Mouse (Mus musculus) erythroblast, embryonic 14.5 days (primary cell): Measurements from ENCODE around the gene Chrna9. TPM values are rescaled to one million over a fixed set of nuclear protein-coding genes. Genes with fewer than 3 reads are reported as not detected.

Experiments used
- H3K27me3 ChIP-seq: 2 replicates; pipeline ENCODE4 v1.6.1; 2012; ENCODE audit warnings: inconsistent platforms; ENCODE audit not compliant: control insufficient read depth
- H3K36me3 ChIP-seq: 2 replicates; pipeline ENCODE4 v1.6.1; 2012; ENCODE audit warnings: mild to moderate bottlenecking, inconsistent platforms; ENCODE audit not compliant: control insufficient read depth
- H3K4me1 ChIP-seq: 2 replicates; pipeline ENCODE4 v1.6.1; 2012; ENCODE audit warnings: inconsistent platforms; ENCODE audit not compliant: control insufficient read depth
- H3K4me3 ChIP-seq: replicated peaks from 2 replicates; pipeline ENCODE3; 2012; ENCODE audit warnings: moderate library complexity, mild to moderate bottlenecking, inconsistent platforms
- H3K9me3 ChIP-seq: 2 replicates; pipeline ENCODE4 v1.6.1; 2012; ENCODE audit warnings: low read length, inconsistent platforms, mixed read lengths; ENCODE audit not compliant: control insufficient read depth
- GATA1 ChIP-seq: IDR thresholded peaks from 2 replicates; pipeline ENCODE4 v1.6.1; 2012; ENCODE audit warnings: low read length, inconsistent platforms, mixed read lengths
- TAL1 ChIP-seq: IDR thresholded peaks from 3 replicates; pipeline ENCODE4 v1.6.1; 2012; ENCODE audit warnings: low read length, inconsistent platforms, mixed read lengths
- polyA plus RNA-seq: library from polyadenylated mRNA; stranded (reverse); fragments of >175 nt; gene quantifications from 2 replicates; pipeline ENCODE4 v1.2.3, GENCODE M21; 2012

The Chrna9 gene
- polyA plus RNA-seq, 1 experiment = not detected

DNA sequence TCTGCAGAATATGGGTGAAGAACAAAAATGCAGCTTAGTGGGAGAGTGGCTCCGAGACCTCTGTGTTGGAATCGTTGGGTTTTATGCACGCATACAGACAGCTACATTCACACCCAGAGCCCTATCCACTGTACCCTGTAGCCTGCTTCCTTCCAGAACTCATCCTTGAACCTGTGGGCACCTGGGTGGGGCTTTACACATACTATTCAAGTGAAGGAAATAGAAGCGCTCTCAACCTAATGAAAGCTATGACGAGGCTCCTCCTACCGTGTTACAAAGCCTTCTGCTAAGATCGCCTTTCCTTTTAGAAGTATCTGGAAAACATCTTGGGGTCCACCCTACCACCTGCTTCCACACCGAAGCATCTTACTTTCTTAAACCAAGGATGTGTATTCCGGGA, 21.6 kb upstream of the Chrna9 start:
- Histone ChIP-seq H3K4me1 (no peaks in the 10 kb centered on the region), H3K27me3 (no peaks in the 10 kb centered on the region), H3K36me3 (no peaks in the 10 kb centered on the region), H3K9me3 (no peaks in the 10 kb centered on the region), H3K4me3 (no peak overlapping the region)
- TF ChIP-seq TAL1 (no peak), GATA1 (no peak)

DNA sequence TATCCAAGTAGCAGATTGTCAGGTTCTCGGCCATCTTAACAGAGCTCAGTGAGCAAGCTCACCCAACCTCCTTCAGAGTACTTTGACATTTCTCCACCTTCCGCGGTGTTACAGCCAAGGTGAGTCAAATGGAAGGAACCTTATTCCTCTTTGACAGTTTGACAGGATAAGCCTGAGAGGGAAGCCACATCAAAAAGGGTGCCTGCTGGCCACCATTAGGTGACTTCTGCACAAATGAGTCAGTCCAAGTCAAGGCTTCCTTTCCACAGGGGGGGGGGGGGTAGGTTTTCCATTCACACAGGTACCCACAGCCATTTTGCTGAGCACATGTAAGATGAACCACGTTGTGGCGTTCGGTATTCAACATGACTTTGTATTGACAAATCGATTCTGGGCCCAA, 20.4 kb upstream of the Chrna9 start:
- Histone ChIP-seq H3K9me3 (no peaks in the 10 kb centered on the region), H3K27me3 (no peaks in the 10 kb centered on the region), H3K4me3 (no peak overlapping the region), H3K36me3 (no peaks in the 10 kb centered on the region), H3K4me1 (no peaks in the 10 kb centered on the region)
- TF ChIP-seq TAL1 (no peak), GATA1 (no peak)

DNA sequence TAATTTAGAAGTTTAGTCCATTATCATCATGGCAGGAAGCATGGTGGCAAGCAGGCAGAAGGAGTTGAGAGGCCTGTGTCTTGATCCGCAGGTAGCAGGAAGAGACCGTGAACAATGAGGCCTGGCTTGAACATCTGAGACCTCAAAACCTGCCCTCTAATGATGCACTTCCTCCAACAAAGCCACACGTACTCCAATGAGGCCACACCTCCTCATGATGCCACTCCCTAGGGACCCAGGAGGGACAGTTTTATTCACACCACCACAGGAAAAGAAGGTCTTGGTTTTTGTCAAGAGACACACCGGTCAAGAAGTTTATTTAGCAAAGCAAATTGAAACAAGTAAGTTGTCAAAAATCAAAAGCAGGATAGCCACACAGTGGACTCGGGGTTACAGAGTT, 17.8 kb upstream of the Chrna9 start:
- Histone ChIP-seq H3K36me3 (no peaks in the 10 kb centered on the region), H3K9me3 (no peaks in the 10 kb centered on the region), H3K4me3 (no peak overlapping the region), H3K4me1 (no peaks in the 10 kb centered on the region), H3K27me3 (no peaks in the 10 kb centered on the region)
- no peak for TF ChIP-seq GATA1
- no peak for TF ChIP-seq TAL1

DNA sequence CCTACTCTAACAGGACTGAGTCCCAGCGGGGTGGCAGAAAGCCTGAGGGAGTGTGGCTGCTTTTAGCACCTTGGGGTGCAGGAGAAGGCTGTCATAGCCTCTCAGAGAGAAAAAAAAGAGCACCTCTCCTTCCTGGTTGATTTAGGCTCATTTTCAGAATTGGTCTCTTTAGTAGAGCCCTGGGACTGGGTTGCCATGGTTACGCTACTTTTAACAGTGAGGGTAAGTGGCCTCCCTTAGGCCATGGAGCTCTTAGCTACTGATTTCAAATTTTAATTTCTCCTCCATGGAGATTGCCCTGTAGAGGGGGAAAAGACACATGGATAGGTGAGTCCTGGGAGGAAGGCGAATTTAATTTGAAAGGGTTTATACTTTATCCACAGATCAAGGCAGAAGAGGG, 16.1 kb upstream of the Chrna9 start:
- Histone ChIP-seq H3K4me1 (no peaks in the 10 kb centered on the region), H3K36me3 (no peaks in the 10 kb centered on the region), H3K4me3 (no peak overlapping the region), H3K9me3 (no peaks in the 10 kb centered on the region), H3K27me3 (no peaks in the 10 kb centered on the region)
- TF ChIP-seq GATA1 (no peak), TAL1 (no peak)

DNA sequence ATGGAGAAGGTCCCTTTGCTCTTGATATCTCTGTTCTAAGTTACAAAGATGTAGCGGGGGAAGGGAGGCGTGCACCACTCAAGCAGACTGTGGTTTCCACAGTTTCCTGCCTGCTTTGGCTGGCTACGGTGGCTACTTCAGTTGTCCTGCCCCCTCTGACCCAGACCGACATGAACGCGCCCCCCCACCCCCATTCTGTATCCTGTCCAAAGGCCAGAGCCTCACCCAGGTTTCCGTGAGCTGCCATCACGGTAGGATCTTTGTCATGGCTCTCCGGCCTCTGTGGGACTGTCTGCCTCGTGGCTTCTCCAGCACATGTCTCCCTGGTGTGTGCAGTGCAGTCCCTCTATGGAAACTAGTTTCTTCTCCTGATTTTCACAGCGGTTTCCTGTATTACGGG, 15.4 kb upstream of the Chrna9 start:
- Histone ChIP-seq H3K27me3 (no peaks in the 10 kb centered on the region), H3K4me1 (no peaks in the 10 kb centered on the region), H3K36me3 (no peaks in the 10 kb centered on the region), H3K4me3 (no peak overlapping the region), H3K9me3 (no peaks in the 10 kb centered on the region)
- no peak for TF ChIP-seq GATA1
- TF ChIP-seq TAL1 = no peak

DNA sequence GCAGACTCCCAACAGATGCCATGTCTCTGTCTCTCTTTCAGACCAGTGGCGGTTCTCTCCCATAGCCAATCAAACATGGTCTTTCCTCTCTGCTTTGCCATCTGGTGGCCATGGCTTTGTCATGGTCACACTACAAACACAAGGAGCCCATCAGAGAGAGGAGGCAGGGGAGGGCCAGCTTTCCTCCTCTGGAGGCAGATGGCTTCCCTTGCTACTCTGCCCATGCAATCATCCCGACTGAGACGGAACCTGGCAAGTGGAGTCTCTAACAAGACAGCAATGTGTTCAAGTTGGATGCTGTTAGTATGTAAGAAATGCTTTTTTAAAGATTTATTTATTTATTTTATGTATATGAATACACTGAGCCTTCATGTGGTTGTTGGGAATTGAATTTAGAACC, 14.8 kb upstream of the Chrna9 start:
- Histone ChIP-seq H3K27me3 (no peaks in the 10 kb centered on the region), H3K4me3 (no peak overlapping the region), H3K36me3 (no peaks in the 10 kb centered on the region), H3K4me1 (no peaks in the 10 kb centered on the region), H3K9me3 (no peaks in the 10 kb centered on the region)
- TF ChIP-seq TAL1 = no peak
- no peak for TF ChIP-seq GATA1

DNA sequence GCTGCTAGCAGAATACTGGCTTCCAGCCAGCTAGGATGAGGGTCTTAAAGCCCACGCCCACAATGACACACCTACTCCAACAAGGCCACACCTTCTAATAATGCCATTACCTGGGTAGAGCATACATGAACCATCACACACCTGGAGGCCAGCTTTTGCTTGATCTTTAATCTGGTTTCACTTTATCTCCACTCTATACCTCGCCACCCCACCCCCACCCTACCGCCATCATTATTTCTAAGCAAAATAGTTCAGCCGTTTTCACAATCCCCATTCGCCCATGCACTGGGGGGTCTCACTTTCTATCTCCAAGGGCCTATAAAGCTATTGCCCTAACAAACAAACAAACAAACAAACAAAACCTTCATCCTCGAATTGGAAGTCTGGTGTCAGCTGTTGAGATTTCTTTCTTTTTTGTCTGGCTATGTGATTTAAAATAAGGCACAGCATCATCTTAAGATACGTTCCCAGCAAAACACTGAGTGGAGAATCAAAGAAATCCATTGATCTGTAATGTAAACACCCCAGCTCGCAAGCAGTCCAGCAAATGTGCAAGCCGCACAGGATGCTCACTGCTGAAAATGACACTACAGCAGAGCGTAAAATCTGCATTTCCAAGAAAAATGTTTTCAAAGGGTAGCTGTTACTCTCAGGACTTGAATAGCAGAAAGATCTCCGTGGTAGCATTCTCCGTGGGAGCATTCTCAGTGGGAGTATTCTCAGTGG, 13.9 kb upstream of the Chrna9 start:
- TF ChIP-seq GATA1 (no peak), TAL1 (no peak)
- no peaks in the 10 kb centered on the region for H3K36me3 ChIP-seq
- no peaks in the 10 kb centered on the region for H3K4me1 ChIP-seq
- no peaks in the 10 kb centered on the region for H3K27me3 ChIP-seq
- H3K9me3 ChIP-seq = no peaks in the 10 kb centered on the region
- H3K4me3 ChIP-seq = no peak overlapping the region

DNA sequence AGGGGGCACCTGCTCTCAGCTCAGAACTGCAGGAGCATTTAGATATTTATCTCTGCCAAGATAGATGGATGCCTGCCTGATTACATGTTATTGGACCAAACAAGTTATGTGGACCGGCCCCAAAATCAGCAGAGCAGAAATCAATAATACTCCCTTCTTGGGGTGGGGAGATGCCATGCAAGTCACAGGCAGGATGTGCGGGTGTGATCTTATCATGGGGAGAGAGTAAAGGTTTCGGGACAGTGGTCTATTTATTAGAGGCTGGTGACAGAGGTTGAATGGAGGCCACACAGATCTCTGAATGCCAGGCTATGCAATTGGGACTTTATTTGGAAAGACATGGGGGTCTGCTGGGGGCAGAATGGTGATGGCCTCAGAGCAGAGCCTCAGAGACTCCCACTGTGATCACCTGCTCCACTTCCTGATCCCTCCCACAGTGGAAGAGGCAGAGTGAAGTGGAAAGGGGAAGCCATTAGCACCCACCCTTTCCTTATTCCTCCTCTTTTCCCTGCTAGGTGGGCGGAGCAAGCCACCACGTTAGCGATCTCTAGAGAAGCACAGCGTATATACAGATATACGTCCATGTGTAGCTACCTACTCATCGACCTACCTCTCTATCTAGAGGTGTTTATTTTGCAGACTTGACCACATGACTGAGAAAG, 13.1 kb upstream of the Chrna9 start:
- H3K36me3 ChIP-seq = no peaks in the 10 kb centered on the region
- TF ChIP-seq GATA1 = no peak
- TF ChIP-seq TAL1 = no peak
- H3K4me3 ChIP-seq = no peak overlapping the region
- H3K4me1 ChIP-seq = no peaks in the 10 kb centered on the region
- no peaks in the 10 kb centered on the region for H3K27me3 ChIP-seq
- H3K9me3 ChIP-seq = no peaks in the 10 kb centered on the region

DNA sequence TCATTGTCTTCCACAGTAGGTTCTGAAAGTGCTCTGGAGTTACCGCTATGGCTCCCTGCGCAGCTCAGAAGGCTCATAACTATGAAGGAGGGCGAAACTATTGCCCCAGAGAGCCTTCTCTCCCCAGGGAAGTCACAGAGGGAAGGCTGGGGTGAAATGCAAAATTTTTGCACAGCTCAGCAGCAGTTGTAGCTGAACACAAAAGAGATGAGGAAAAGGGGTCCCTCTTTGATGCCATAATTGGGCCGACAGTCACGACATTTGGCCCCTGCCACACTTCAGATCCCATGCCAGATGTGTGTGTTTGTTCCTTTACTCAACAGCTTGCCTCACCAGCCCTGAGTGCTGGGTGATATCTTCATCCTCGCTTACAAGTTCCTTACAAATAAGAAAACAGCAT, 8.1 kb upstream of the Chrna9 start:
- Histone ChIP-seq H3K9me3 (no peaks in the 10 kb centered on the region), H3K27me3 (no peaks in the 10 kb centered on the region), H3K4me1 (no peaks in the 10 kb centered on the region), H3K4me3 (no peak overlapping the region), H3K36me3 (no peaks in the 10 kb centered on the region)
- no peak for TF ChIP-seq GATA1
- TF ChIP-seq TAL1 = no peak
